Mouse (Mus musculus) forebrain, embryonic 12.5 days (tissue): Measurements from ENCODE around the gene Eme1. TPM values are rescaled to one million over a fixed set of nuclear protein-coding genes. Genes with fewer than 3 reads are reported as not detected.
A peak's percentile ranks its signal among the peaks of the same experiment; 100 is the strongest.

Experiments
- ATAC-seq: fragments of 200-750 bp; cut with Nextera tagmentation; 2 replicates; pipeline ENCODE4 v1.8.0; 2017; ENCODE audit warnings: moderate TSS enrichment; ENCODE audit not compliant: low FRiP score
- H3K27ac ChIP-seq: fragments of 300-500 bp; sonication (generic); 2 replicates; pipeline ENCODE4 v1.5.1; 2016; ENCODE audit warnings: mild to moderate bottlenecking
- H3K27me3 ChIP-seq: fragments of 300-500 bp; sonication (generic); 2 replicates; pipeline ENCODE4 v1.6.1; 2016; ENCODE audit warnings: mild to moderate bottlenecking
- H3K36me3 ChIP-seq: fragments of 300-500 bp; sonication (generic); replicated peaks from 2 replicates; pipeline ENCODE4 v1.6.1; 2016; ENCODE audit warnings: mild to moderate bottlenecking
- H3K4me1 ChIP-seq: fragments of 300-500 bp; sonication (generic); 2 replicates; pipeline ENCODE4 v1.6.1; 2016
- H3K4me2 ChIP-seq: fragments of 300-500 bp; sonication (generic); 2 replicates; pipeline ENCODE4 v1.6.1; 2016; ENCODE audit warnings: mild to moderate bottlenecking, moderate library complexity
- H3K4me3 ChIP-seq: fragments of 300-500 bp; sonication (generic); replicated peaks from 2 replicates; pipeline ENCODE4 v1.5.1; 2016; ENCODE audit warnings: mild to moderate bottlenecking
- H3K9ac ChIP-seq: fragments of 300-500 bp; sonication (generic); 2 replicates; pipeline ENCODE4 v1.6.1; 2016; ENCODE audit warnings: mild to moderate bottlenecking
- H3K9me3 ChIP-seq: fragments of 300-500 bp; sonication (generic); 2 replicates; pipeline ENCODE4 v1.6.1; 2016
- WGBS: fragments of 180-500 bp; shearing (Covaris S2); methylation state at CpG from one replicate; pipeline ENCODE4 v1.1.7; 2016; 5-methylcytosine and 5-hydroxymethylcytosine counted together
- polyA plus RNA-seq: library from polyadenylated mRNA; unstranded; fragments of >200 nt; fragmentation: Nextera tagmentation; extraction: Ambion mirVana; gene quantifications from 2 replicates; pipeline ENCODE4 v1.2.1, GENCODE M21; 2016

Gene Eme1
- polyA plus RNA-seq, 1 experiment from 2014 or later = 43.6 TPM

GRCm38 (mm10) chr11:94632988-94633387, 20.8 kb downstream of the Eme1 start:
- whole genome bisulfite sequencing = 81% methylated on average over 8 of the region's 8 CpGs

GRCm38 (mm10) chr11:94631969-94632368, 21.8 kb downstream of the Eme1 start:
- Histone ChIP-seq H3K36me3 (peaks cover 56% of the 10 kb centered on the region), H3K9ac (no peak overlapping the region), H3K4me2 (no peak overlapping the region), H3K27me3 (no peaks in the 10 kb centered on the region), H3K9me3 (no peaks in the 10 kb centered on the region), H3K27ac (no peak overlapping the region), H3K4me3 (no peak overlapping the region), H3K4me1 (peaks cover 15% of the 10 kb centered on the region)
- WGBS = 95% methylated on average over 5 of the region's 5 CpGs
- no peak for ATAC-seq

More at GRCm38 (mm10) chr11:94632988-94633387, 20.8 kb downstream of the Eme1 start:
- no peaks in the 10 kb centered on the region for H3K9me3 ChIP-seq
- H3K4me1 ChIP-seq = peaks cover 15% of the 10 kb centered on the region
- H3K27me3 ChIP-seq = no peaks in the 10 kb centered on the region
- no peak overlapping the region for H3K27ac ChIP-seq
- H3K36me3 ChIP-seq = peaks cover 66% of the 10 kb centered on the region
- ATAC-seq = no peak
- H3K4me2 ChIP-seq = no peak overlapping the region
- H3K4me3 ChIP-seq = no peak overlapping the region
- H3K9ac ChIP-seq = no peak overlapping the region

- H3K27me3 ChIP-seq = no peaks in the 10 kb centered on the region
- WGBS = 15% methylated on average over 26 of the region's 26 CpGs
- H3K4me3 ChIP-seq = peak overlapping the region; percentile 94
- no peaks in the 10 kb centered on the region for H3K9me3 ChIP-seq
- peaks cover 40% of the 10 kb centered on the region for H3K36me3 ChIP-seq
- peak overlapping the region; percentile 86 for H3K4me2 ChIP-seq
- H3K27ac ChIP-seq = 0 out of 2 replicates have a peak overlapping the region, but pooled peaks have one; percentile 66
- H3K9ac ChIP-seq = peak overlapping the region; percentile 89
- peaks cover 15% of the 10 kb centered on the region for H3K4me1 ChIP-seq
- ATAC-seq = peak; percentile 17; the same call in 1 of the 2 replicates
These were observed 23.4 kb downstream of the Eme1 start for GRCm38 (mm10) chr11:94630199-94631011.

- Histone ChIP-seq H3K36me3 (peaks cover 35% of the 10 kb centered on the region), H3K9ac (peak overlapping the region; percentile 89), H3K4me1 (peaks cover 15% of the 10 kb centered on the region), H3K4me2 (peak overlapping the region; percentile 86), H3K27ac (peak overlapping the region; percentile 66; the same call in 1 of the 2 replicates), H3K4me3 (peak overlapping the region; percentile 94), H3K27me3 (no peaks in the 10 kb centered on the region), H3K9me3 (no peaks in the 10 kb centered on the region)
- WGBS = 0% methylated on average over 28 of the region's 28 CpGs
- peak; percentile 73 for ATAC-seq
These were observed 23.9 kb downstream of the Eme1 start for GRCm38 (mm10) chr11:94629884-94630198.

GRCm38 (mm10) chr11:94629199-94629883, 24.4 kb downstream of the Eme1 start, which contains the start of gene Lrrc59:
Gene Lrrc59, plus strand, starts transcription at chr11:94629767.
- 6% methylated on average over 41 of the region's 41 CpGs for WGBS
- ATAC-seq = peak; percentile 99
- peak within 1 kb of the TSS; percentile 66; the same call in 1 of the 2 replicates for H3K27ac ChIP-seq
- H3K4me1 ChIP-seq = peaks cover 15% of the 10 kb centered on the region
- no peaks in the 10 kb centered on the region for H3K27me3 ChIP-seq
- peak within 1 kb of the TSS; percentile 89 for H3K9ac ChIP-seq
- H3K4me2 ChIP-seq = peak within 1 kb of the TSS; percentile 86
- H3K4me3 ChIP-seq = peak within 1 kb of the TSS; percentile 94
- peaks cover 30% of the 10 kb centered on the region for H3K36me3 ChIP-seq
- no peaks in the 10 kb centered on the region for H3K9me3 ChIP-seq

- Histone ChIP-seq H3K27ac (no peak overlapping the region), H3K36me3 (no peaks in the 10 kb centered on the region), H3K27me3 (no peaks in the 10 kb centered on the region), H3K4me1 (no peaks in the 10 kb centered on the region), H3K9ac (no peak overlapping the region), H3K9me3 (peaks cover 3% of the 10 kb centered on the region; the same call in 1 of the 2 replicates), H3K4me2 (no peak overlapping the region), H3K4me3 (no peak overlapping the region)
- no peak for ATAC-seq
- 80% methylated on average over 2 of the region's 2 CpGs for WGBS
These were observed 31.6 kb downstream of the Eme1 start for GRCm38 (mm10) chr11:94622162-94622561.

GRCm38 (mm10) chr11:94621458-94621852, 32.3 kb downstream of the Eme1 start:
- no peak for ATAC-seq
- Histone ChIP-seq H3K9ac (no peak overlapping the region), H3K27ac (no peak overlapping the region), H3K27me3 (no peaks in the 10 kb centered on the region), H3K4me2 (no peak overlapping the region), H3K4me1 (no peaks in the 10 kb centered on the region), H3K9me3 (peaks cover 3% of the 10 kb centered on the region; the same call in 1 of the 2 replicates), H3K36me3 (no peaks in the 10 kb centered on the region), H3K4me3 (no peak overlapping the region)

- Histone ChIP-seq H3K4me2 (no peak overlapping the region), H3K36me3 (no peaks in the 10 kb centered on the region), H3K4me1 (no peaks in the 10 kb centered on the region), H3K4me3 (no peak overlapping the region), H3K9ac (no peak overlapping the region), H3K27ac (no peak overlapping the region), H3K9me3 (peaks cover 3% of the 10 kb centered on the region; the same call in 1 of the 2 replicates), H3K27me3 (no peaks in the 10 kb centered on the region)
- WGBS = 57% methylated on average over 6 of the region's 6 CpGs
- no peak for ATAC-seq
These were observed 32.9 kb downstream of the Eme1 start for GRCm38 (mm10) chr11:94620766-94621457.

- H3K27ac ChIP-seq = no peak overlapping the region
- no peak overlapping the region for H3K9ac ChIP-seq
- peaks cover 7% of the 10 kb centered on the region; the same call in 1 of the 2 replicates for H3K4me1 ChIP-seq
- peaks cover 3% of the 10 kb centered on the region; the same call in 1 of the 2 replicates for H3K27me3 ChIP-seq
- WGBS = 88% methylated on average over 2 of the region's 2 CpGs
- no peaks in the 10 kb centered on the region for H3K36me3 ChIP-seq
- H3K4me3 ChIP-seq = no peak overlapping the region
- peaks cover 3% of the 10 kb centered on the region; the same call in 1 of the 2 replicates for H3K9me3 ChIP-seq
- H3K4me2 ChIP-seq = no peak overlapping the region
- no peak for ATAC-seq
These were observed 36.1 kb downstream of the Eme1 start for GRCm38 (mm10) chr11:94617646-94618045.

GRCm38 (mm10) chr11:94615494-94615893, 38.3 kb downstream of the Eme1 start:
- H3K27me3 ChIP-seq = peaks cover 3% of the 10 kb centered on the region; the same call in 1 of the 2 replicates
- no peaks in the 10 kb centered on the region for H3K36me3 ChIP-seq
- no peak overlapping the region for H3K27ac ChIP-seq
- H3K9me3 ChIP-seq = peaks cover 3% of the 10 kb centered on the region; the same call in 1 of the 2 replicates
- 22% methylated on average over 4 of the region's 4 CpGs for WGBS
- no peak overlapping the region for H3K4me3 ChIP-seq
- peaks cover 7% of the 10 kb centered on the region; the same call in 1 of the 2 replicates for H3K4me1 ChIP-seq
- H3K9ac ChIP-seq = no peak overlapping the region
- no peak overlapping the region for H3K4me2 ChIP-seq
- ATAC-seq = no peak

GRCm38 (mm10) chr11:94614603-94615002, 39.2 kb downstream of the Eme1 start:
- Histone ChIP-seq H3K27me3 (peaks cover 3% of the 10 kb centered on the region; the same call in 1 of the 2 replicates), H3K27ac (no peak overlapping the region), H3K36me3 (no peaks in the 10 kb centered on the region), H3K4me3 (no peak overlapping the region), H3K4me1 (peaks cover 7% of the 10 kb centered on the region; the same call in 1 of the 2 replicates), H3K9me3 (peaks cover 3% of the 10 kb centered on the region; the same call in 1 of the 2 replicates), H3K9ac (no peak overlapping the region), H3K4me2 (no peak overlapping the region)
- 89% methylated on average over 4 of the region's 4 CpGs for WGBS
- ATAC-seq = no peak
